Mouse (Mus musculus): ENCODE results near the gene Supt3.

The Supt3 gene

DNA sequence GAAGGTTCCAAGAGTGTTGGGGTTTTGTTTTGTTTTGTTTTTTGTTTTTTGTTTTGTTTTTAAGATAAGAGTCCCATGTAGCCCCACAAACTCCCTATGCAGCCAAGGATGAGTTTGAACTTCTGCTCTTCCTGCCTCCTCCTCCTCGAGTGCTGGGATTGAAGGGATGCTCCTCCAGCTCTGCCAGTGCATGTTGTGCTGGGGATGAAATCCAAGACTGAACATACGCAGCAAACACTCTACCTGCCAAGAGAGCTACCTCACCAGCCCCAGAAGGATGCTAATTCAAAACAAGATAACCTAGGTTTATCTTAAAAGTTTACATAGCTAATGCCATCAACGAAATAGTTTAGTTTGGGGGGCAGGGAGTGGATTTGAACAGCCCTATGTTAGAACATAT, 276.4 kb downstream of the Supt3 start:
- no peak for DNase-seq (ENCODE audit: low spot score in 2 of 2)

DNA sequence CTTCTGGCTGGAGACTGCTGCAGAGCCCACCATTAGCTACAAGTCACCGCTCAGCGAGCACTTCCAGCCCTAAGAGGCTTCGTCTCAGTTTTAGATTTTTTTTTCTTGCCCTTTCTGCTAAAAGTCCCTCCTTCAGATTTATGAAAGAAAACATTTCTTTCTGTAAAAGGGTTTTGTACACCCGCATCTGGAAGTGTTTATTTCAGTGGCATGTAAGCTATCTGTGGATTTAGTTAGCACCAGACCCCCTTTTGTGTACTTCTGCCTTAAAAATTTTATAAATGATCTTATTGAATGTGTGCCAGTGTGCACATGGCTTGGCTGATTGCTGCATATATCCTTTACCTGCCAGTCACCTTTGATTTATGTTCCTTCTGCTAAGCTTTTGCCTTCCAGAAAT, 277.6 kb downstream of the Supt3 start:
- DNase-seq (ENCODE audit: low spot score in 2 of 2), result no peak

DNA sequence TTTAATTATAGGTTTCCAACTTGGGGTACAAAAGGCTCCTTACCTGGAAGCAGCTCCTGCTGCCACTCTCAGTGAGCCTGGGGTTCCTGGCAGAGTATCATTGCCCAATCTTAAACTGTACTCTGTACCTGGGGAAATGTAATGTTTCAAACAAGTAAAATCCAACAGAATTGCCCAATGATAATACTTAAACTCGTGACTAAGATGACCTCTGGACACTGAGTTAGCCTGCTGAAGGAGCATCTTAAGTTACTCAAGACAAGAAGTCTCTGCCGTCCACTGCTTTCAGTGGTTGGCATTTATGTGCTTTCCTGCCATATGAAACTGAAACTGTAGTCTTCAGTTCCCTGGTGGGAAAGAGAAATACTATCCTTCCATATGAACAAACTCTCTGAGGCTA, 279.9 kb downstream of the Supt3 start:
- no peak for DNase-seq (ENCODE audit: low spot score in 2 of 2)

DNA sequence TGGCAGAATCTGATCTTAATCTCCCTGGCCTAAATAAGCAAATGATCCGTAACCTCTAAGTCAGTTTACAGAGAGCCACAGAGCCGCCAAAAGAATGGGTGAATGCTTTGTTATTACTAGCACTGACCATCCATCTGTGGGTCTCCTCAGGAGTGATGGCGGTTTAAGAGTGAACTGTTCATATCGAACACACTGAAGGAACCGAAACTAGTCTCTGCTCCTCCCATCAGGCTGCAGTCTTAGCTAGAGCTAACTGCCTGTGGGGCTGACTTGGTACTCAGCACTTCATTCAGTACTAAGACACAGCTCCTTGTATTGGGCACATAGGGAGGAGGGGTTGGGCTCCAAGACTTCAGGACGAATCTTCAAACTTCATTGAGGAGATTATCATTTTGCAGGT, 280.8 kb downstream of the Supt3 start:
- no peak for DNase-seq (ENCODE audit: low spot score in 2 of 2)

DNA sequence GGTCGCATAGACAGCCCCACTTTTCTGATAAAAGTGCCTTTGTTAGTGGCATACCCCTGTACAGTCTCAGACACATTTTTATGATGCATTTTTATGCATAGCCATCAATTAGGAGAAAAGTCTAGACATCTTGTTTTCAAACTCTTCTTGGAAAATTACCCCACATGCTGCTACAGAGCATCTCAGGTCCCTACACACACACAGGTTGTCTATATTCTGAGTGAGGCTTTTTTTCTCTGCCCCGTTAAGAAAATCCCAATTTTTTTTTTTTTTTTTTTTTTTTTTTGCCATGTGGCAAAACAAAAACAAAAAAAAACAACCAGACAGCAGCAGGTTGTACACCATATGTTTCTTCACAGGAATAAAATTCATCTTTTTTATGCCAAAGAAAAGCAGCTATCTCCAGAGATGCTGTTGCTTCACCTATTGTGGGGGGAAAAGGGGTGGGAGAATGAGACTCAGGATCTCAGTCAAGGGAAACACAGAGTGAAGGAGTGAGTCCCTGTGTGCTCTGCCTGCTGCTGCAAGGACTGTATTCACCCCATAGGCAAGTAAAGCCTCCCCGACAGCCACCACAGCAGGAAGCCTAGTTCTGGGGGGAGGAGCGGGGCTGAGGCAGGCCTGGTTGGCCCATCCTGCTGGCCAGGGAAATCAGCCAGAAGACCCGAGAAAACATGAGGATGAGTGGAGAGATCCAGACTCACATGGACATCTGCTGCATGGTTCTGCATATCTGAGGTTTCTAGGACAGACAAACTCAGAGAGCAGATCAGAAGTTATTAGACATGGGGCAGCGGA, 281.8 kb downstream of the Supt3 start:
- DNase-seq (ENCODE audit: low spot score in 2 of 2), result no peak

DNA sequence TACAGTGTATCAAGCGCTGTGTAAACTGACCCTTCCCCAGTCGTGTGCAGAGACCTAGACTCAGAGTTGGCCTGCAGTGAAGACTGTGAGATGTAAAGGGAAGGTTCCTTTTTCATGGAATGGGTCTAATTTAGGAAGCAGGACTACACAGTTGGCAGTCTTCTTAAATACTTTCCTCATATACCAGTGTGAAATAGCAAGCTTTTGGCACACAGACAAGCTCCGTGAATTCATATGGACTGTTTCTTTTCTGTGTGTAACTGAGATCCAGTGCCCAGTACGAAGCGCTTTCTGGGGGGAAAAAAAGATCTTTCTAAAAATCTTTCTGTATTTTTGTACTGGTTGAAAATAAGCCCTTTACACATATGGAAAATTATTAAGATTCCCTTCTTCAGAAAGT, 286.8 kb downstream of the Supt3 start:
- no peak for DNase-seq (ENCODE audit: low spot score in 2 of 2)

DNA sequence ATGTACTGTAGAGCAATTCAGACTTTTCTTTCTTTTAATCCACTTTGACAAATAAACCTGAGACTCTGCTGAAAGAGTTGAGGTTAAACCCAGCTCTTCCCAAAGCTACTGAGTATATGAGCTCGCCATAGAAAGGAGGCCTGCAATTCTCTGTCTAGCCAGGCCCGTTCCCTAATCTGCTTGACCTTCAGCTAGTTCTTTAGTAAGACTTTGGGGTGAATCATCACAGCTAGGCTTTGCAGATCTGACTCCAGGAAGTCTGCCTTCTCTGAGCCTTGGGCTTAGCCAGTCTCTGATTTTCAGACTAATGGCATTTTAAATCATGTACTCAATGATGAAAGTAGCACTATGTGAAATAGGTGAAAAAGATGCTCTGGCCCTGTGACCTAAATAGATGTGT, 288.5 kb downstream of the Supt3 start:
- no peak for DNase-seq (ENCODE audit: low spot score in 2 of 2)

DNA sequence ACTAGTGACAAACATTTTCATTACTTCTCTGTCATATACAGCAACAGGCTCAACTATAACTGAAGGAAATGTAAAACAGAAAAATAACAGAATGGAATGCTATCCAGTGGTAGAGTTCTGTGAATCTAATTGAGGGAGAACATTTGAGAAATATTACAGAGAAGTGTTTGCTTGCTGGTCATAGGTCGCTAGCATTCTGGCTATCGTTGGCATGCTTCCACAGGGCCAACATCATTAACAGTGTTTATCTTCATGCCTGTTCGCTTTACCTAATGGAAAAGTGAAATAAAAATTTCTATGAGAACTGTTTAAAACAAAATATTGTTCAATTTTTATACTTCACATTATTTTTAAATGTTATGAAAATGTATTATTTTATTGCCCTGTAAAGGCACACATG, 290.5 kb downstream of the Supt3 start:
- DNase-seq (ENCODE audit: low spot score in 2 of 2), result no peak

DNA sequence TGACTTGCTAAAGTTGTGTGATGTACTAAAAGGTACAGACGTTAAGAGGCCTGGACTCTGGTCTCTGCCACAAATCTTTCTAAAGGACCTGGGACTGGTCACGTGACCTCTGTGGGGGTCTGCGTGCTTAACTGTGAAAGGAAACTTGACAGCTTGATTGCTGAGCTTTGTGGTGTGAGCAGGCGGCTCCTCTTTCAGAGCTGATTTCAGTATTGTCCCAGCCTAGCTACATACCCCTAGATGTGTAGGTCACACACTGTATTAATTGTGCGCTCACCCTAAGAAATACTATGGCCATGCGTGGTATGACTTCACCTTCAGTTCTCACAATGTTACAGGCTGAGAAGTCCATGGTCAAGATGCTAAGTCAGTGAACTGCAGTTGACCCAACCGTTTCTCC, 291.4 kb downstream of the Supt3 start:
- DNase-seq (ENCODE audit: low spot score in 2 of 2), result no peak

DNA sequence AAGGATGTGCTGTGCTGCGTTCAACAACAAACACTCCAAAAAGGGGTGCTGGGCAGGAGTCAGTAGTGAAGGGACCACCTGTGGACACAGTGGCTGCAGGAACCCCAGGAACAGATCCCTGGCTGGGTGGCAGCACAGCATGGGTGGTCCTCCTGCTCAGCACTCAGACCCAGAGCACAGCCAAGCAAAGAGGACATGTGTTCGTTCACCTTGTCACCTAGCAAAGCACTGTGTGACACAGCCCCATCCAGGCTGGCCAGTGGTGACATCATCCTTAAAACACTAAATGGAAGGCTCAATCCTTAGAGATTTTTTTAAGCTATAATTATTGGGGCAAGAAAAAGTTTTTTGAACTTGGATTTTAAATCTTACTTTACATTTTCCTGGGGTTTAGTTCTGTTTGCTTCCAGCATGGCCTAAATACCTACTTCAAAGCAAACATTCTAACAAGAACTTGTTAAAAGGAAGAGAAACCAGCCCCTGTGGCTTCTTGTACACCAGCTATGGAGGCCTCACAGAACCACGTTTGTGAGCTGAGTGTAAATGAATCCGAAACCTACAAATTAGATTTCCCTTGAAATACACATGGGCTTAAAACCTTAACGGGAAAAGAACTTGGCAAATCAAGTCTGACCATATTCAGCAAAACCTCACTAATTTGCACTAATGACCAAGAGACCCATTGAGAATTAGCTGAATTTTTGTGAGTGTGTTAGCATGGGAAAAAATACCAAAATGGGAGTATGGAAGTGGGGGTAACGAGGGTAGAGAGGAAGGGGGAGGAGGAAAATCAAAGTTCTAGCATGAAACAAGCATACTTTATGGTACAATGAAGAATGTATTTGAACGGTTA, 295.8 kb downstream of the Supt3 start:
- no peak for DNase-seq (ENCODE audit: low spot score in 2 of 2)

DNA sequence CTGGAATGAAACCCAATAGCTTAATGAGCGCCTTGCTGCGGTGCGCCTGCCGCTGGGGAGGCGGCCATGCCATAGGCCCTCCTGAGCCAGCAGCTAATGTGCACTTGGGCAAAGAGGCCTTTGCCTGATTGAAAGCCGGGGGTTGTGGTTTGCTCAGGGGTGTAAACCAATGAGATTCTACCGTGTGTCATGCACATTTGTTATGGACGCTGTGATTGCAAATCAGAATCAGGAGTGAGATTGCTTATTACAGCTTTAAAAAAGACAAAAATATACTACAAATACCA, 296.3 kb downstream of the Supt3 start:
- no peak for DNase-seq (ENCODE audit: low spot score in 2 of 2)

DNA sequence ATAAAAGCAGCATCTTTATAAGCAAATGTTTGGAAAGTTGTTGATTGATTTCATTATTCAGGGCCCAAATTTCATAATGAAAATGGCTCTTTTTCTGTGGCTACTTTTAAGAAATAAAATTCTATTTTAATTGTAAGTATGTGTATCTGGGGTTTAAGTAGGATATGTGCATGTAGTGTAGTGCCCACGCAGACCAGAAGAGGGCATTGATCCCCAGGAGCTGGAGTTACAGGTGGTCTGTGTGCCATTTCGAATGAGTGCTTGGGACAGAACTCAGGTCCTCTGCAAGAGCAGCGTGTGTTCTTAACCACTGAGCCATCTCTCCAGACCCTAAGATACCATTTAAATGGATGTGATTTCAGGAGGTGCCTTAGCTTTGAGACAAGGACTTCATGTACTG, 296.8 kb downstream of the Supt3 start:
- DNase-seq (ENCODE audit: low spot score in 2 of 2), result no peak

DNA sequence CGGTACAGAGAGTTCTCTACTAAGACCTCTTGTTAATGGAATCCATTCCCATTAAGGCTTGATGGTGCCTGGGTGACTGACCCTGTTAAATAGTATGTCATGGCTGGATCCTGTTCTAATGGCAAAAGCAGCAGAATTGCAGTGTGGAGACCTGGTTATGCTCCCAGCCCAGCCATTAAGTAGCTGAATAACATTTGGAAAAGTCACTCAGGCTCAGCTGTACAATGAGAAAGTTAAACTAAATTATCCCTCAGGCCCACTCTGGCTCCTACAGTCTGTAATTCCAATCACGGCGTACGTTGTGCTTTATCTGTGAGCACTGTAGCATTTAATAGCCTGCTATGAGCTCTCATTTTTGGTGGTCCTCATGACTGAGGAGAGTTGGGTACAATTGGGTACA, 300.0 kb downstream of the Supt3 start:
- DNase-seq (ENCODE audit: low spot score in 2 of 2), result no peak

DNA sequence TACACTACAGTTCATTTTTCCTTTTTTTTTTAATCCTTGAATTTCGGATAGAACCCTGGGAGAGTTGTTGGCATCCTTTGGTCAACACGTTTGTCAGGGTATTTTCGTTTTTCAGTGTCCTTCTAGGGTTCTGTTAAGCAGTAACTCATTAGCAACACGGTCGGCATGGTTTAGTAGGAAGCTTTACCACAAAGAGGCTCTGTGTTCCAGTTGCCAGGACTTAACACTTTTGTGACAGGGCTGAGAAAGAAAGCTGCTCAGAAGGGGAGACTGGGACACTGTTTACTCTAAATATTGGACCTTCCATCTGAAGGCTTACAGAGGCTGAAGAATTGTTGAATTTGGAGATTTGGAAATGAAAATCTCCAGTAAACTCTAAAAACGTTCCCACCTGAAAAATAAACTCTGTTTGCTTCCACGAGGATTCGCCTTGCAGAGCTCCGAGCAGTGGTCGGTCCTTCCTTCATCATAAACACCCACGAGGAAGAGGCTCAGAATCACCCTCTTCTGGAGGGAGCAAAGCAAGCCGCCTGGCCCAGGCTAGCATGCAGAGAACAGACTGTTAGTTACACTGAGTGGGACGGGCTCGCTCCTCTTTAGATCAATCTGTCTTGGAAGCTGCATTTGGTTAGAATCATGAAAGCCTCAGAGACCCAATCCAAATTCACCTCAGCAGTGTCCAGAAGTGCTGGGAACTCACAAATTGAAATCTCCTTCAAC, 301.1 kb downstream of the Supt3 start:
- DNase-seq (ENCODE audit: low spot score in 2 of 2), result no peak

DNA sequence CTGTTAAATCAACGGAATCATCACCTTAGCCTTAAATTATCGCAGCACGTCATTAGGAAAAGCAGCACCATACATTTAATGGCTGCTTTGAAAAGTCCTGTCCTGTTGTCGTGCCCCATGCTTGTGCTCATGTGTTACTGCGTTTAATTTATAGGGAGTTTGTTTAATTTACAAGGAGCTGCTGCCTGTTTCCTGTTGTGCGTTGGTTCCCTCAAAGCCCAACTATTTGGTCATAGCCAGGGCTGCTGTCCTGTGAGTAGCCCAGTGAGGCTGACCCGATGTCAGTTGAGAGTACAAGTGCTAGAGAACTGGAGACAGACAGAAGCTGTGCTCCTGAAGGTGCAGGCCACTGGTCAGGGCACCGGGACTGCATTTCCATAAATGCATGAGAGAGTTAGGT, 304.6 kb downstream of the Supt3 start:
- no peak for DNase-seq (ENCODE audit: low spot score in 2 of 2)

DNA sequence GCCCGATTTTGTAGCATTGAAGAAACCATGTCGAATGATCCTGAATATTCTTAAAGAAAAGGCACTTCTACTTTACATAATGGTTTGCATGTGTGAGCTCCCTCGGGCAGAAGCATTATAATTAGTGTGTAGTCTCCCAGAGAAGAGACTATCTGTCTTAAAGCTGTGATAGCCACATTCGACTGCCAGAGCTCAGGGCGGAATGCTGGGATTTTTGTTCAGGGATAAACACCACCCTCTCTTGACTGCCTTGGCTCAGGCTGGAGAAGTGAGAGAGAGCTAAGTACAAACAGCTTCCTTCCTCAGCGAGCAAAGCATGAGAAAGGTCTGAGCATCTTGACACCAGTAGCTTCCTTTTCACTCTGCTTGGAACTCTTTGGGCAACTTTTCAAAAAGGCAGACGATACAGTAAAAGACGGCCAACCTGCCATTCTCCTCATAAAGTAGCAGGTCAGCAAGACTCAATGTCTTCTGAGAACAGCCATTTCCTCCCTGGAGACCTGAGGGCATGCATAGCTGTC, 305.1 kb downstream of the Supt3 start:
- DNase-seq (ENCODE audit: low spot score in 2 of 2), result no peak

DNA sequence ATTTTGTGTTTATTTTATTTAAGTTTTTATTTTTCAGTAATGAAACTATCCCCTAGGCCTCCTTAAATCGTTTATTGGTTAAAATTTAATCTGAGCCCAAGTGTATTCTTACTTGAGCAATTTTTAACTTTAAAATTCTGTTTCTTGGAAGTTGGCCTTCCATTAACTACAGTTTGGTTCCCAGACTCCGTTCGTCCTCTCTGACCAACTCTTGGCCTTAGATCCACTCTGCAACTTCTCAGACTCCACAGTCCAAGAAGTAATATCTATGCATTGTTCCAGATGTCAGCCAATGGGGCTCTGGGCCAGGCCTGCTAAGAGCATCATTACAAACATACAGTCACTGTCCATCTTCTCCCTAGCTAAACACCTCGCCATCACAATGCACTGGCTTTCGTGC, 309.4 kb downstream of the Supt3 start:
- no peak for DNase-seq (ENCODE audit: low spot score in 2 of 2)

DNA sequence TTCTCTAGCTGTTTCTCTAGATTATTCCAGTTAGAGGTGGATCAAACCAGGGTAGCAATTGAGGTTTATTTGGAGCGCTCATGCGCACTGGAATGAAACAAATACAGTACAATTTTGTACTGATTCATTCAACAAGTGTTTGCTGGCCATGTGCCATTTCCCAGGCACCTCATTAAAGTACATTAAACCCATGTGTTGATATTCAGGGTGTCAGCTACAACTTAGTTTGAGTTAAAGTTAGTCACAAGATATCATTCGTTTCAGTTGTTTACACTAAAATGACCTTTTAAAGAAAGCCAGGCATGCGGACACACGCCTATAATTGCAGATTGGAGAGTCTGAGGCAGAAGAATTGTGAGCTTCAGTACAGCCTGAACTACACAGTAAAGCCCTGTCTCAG, 310.1 kb downstream of the Supt3 start:
- DNase-seq (ENCODE audit: low spot score in 2 of 2), result no peak

DNA sequence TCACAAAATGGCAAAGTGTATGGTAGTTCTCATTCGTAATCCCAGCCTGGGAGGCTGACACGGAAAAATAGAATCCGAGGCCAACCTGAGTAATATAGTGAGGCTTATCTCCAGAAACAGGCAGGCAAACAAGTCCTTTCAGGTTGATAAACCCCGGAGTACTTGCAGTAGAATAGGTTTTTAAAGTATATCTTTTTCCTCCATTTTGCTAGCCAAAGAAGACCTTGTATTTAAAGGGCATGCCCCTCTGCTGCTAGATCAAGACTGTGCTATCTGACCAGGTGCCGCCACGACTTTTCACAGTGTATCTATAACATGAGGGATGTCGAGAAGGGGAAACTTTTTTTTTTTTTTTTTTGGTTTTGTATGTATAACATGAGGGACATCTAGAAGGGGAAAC, 324.1 kb downstream of the Supt3 start:
- no peak for DNase-seq (ENCODE audit: low spot score in 2 of 2)

DNA sequence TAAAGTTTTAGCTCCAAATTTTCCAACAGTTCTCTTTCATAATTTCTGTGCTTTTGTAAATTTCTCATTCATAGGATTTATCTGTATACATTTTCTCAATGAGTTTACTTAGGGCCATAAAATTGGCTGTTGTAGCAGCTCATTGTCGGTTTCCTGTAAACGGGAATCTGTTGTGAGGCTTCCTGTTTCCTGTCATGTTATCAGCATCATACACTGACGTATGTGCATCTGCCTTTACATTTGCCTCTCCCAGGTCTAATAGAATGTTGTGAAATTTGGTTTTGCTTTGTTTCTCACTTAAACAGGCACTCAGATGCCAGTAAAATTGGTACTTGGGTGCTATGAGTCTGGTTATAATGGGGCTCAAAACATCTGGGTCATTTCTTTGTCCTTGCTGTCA, 338.4 kb downstream of the Supt3 start:
- DNase-seq (ENCODE audit: low spot score in 2 of 2), result no peak

DNA sequence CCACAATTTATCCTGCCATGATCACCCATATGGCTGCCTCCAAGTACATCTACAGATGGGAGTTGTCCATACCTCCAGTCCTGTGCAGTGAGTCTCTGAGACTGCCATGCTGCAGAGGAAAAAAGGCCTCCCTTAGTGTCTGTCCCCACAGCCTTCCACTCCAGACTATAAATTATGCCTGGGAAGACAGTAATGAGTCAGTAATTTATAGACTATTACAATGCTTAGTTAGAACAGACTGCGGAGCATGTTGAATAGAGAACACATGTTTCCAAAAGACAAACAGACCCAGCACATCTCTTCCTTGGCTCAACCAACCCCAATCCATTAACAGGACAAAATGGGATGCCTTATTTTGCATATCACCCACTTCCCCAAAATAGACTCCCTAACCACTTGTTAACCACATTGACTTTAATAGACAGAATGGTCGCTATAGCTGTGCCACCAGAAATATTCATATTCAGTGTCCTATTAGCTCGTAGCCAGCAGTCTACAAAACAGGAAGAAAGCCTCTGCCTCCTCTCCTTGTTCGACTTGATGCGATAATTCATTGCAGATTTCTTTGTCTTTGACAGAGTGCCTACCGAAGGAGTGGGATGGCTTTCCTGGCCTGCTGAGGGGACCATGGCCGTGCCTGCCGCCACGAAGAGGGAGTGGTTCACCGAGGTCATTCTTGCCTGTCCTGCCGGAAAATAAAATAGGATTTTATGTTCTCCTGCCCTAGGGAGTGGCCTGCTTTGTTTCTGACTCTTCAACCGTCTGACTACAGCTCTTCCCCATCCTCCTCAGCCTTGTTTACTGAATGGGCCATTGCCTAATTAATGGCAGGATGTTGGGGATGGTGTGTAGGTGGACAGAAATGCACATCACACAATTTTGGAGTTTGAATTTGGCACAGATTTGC, 341.9 kb downstream of the Supt3 start:
- DNase-seq (ENCODE audit: low spot score in 2 of 2), result no peak
